Comparison of ENCODE assay signal across 30 mouse cellular contexts in the genomic region with DNA sequence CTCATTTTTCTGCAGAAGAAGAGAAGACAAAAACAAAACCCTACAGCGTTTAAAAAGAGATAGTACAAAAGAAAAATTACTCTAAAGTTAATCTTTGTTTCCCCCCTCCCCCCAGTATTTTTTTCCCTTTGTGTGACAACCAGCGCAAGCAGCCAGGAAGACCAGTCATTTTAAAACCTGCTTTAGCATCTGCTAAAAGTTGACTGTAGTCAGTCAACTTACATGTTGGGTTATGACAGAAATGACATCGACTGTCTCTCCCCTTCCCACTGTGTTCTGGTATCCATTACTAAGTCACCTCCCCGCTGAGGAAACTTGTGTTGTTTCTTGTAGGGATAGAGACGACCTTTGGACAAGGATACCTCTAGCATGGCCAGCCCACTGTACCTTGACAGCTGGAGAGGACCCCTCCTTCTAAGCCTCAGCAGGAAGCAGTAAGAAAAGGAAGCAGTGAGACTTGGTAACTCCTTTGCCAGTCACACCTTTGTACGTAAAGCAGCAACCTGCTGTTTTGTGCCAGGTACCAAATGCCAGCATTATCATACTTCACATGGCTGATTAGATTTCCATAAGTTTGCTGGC.
DNase-seq lines count a peak whose midpoint lies in the region; ATAC-seq lines count a peak whose summit lies in the region.
"Had no signal": no experiment of that assay in that cellular context is flagged by ENCODE, and none has a peak within 500 bp of the region (broad histone marks: within the 10 kb centered on the region; RNA-seq: fewer than 3 reads in every experiment).

No protein-coding gene starts in this region.

- 0 out of 2 replicates have a peak, but pooled peaks have one; percentile 51 for ATAC-seq in kidney, embryonic 16.5 days (ENCODE audit: low FRiP score, low TSS enrichment)
- no peak for ATAC-seq in kidney, embryonic 15.5 days (replicated peaks; ENCODE audit: low FRiP score)
- ATAC-seq: forebrain, postnatal 0 days; Patski had no signal

- peak; percentile 39 for DNase-seq in CD4-positive, CD25-positive, alpha-beta regulatory T cell, adult 2 months (ENCODE audit: low read depth, low spot score)
- DNase-seq in induced T-regulatory cell, adult 2 months (ENCODE audit: low read depth) = peak; percentile 68
- DNase-seq in yolk sac, embryonic 10.5 days (ENCODE audit: low spot score) = peak; percentile 15
- DNase-seq in urinary bladder, adult 18-20 months (ENCODE audit: low spot score in 2 of 2) = no peak
- DNase-seq in limb, embryonic 10.5 days (ENCODE audit: low spot score) = no peak
- DNase-seq: adrenal gland, postnatal 10 days; cerebellum, adult 8-10 months; cerebellum, postnatal 25 days; forebrain, postnatal 0 days; heart, adult 2 months; heart, postnatal 4 days; kidney, adult 8-10 months; retina, postnatal 1 day; right cerebral cortex, postnatal 14 days; thymus, postnatal 14 days had no signal

- H3K4me3 ChIP-seq in kidney, embryonic 16.5 days (ENCODE audit: low read length) = no peak overlapping the region
- H3K4me3 ChIP-seq in kidney, embryonic 15.5 days (replicated peaks) = no peak overlapping the region
- no peak overlapping the region for H3K4me3 ChIP-seq in limb, embryonic 10.5 days
- H3K4me3 ChIP-seq: embryonic facial prominence, embryonic 10.5 days; embryonic facial prominence, embryonic 15.5 days; forebrain, embryonic 12.5 days; heart, adult 2 months; heart, embryonic 12.5 days; hindbrain, embryonic 15.5 days; left cerebral cortex, adult 2 months; limb, embryonic 13.5 days; lung, embryonic 15.5 days; myocyte; neural tube, embryonic 13.5 days had no signal

- 75% methylated on average over 6 of the region's 6 CpGs for WGBS in kidney, embryonic 16.5 days
- 76% methylated on average over 6 of the region's 6 CpGs for WGBS in kidney, embryonic 15.5 days
- WGBS in limb, embryonic 10.5 days = 75% methylated on average over 6 of the region's 6 CpGs

- H3K27me3 ChIP-seq in kidney, embryonic 16.5 days (ENCODE audit: insufficient read depth, low read length) = no peaks in the 10 kb centered on the region
- H3K27me3 ChIP-seq in kidney, embryonic 15.5 days = no peaks in the 10 kb centered on the region
- no peaks in the 10 kb centered on the region for H3K27me3 ChIP-seq in limb, embryonic 10.5 days (ENCODE audit: low read depth, poor library complexity, severe bottlenecking)
- H3K27me3 ChIP-seq: embryonic facial prominence, embryonic 15.5 days; forebrain, embryonic 12.5 days; heart, embryonic 12.5 days; hindbrain, embryonic 15.5 days; limb, embryonic 13.5 days; lung, embryonic 15.5 days; neural tube, embryonic 13.5 days; Patski had no signal

- no peaks in the 10 kb centered on the region for H3K36me3 ChIP-seq in kidney, embryonic 16.5 days (ENCODE audit: insufficient read depth, low read length)
- no peaks in the 10 kb centered on the region for H3K36me3 ChIP-seq in kidney, embryonic 15.5 days
- no peaks in the 10 kb centered on the region for H3K36me3 ChIP-seq in limb, embryonic 10.5 days
- H3K36me3 ChIP-seq: embryonic facial prominence, embryonic 10.5 days; embryonic facial prominence, embryonic 15.5 days; forebrain, embryonic 12.5 days; heart, embryonic 12.5 days; hindbrain, embryonic 15.5 days; limb, embryonic 13.5 days; lung, embryonic 15.5 days; neural tube, embryonic 13.5 days had no signal

- no peaks in the 10 kb centered on the region for H3K4me1 ChIP-seq in kidney, embryonic 16.5 days (ENCODE audit: insufficient read depth, low read length)
- H3K4me1 ChIP-seq in kidney, embryonic 15.5 days = peaks cover 11% of the 10 kb centered on the region; the same call in 1 of the 2 replicates
- peaks cover 15% of the 10 kb centered on the region for H3K4me1 ChIP-seq in limb, embryonic 10.5 days
- H3K4me1 ChIP-seq: embryonic facial prominence, embryonic 15.5 days; heart, embryonic 12.5 days; limb, embryonic 13.5 days; lung, embryonic 15.5 days had no signal

- no peak overlapping the region for H3K27ac ChIP-seq in kidney, embryonic 16.5 days (ENCODE audit: low read length)
- H3K27ac ChIP-seq in kidney, embryonic 15.5 days = no peak overlapping the region
- H3K27ac ChIP-seq in limb, embryonic 10.5 days = no peak overlapping the region
- H3K27ac ChIP-seq: embryonic facial prominence, embryonic 10.5 days; embryonic facial prominence, embryonic 15.5 days; forebrain, embryonic 12.5 days; heart, adult 2 months; hindbrain, embryonic 15.5 days; left cerebral cortex, adult 2 months; limb, embryonic 13.5 days; lung, embryonic 15.5 days; neural tube, embryonic 13.5 days had no signal

- no peaks in the 10 kb centered on the region for H3K9me3 ChIP-seq in kidney, embryonic 16.5 days (ENCODE audit: low read length)
- H3K9me3 ChIP-seq in kidney, embryonic 15.5 days (replicated peaks) = no peaks in the 10 kb centered on the region
- H3K9me3 ChIP-seq in limb, embryonic 10.5 days (replicated peaks) = no peaks in the 10 kb centered on the region
- H3K9me3 ChIP-seq: embryonic facial prominence, embryonic 10.5 days; embryonic facial prominence, embryonic 15.5 days; forebrain, embryonic 12.5 days; heart, embryonic 12.5 days; hindbrain, embryonic 15.5 days; limb, embryonic 13.5 days; lung, embryonic 15.5 days; neural tube, embryonic 13.5 days had no signal

- no peak overlapping the region for H3K4me2 ChIP-seq in kidney, embryonic 16.5 days (replicated peaks; ENCODE audit: low read depth, low read length)
- no peak overlapping the region for H3K4me2 ChIP-seq in kidney, embryonic 15.5 days
- H3K4me2 ChIP-seq: embryonic facial prominence, embryonic 15.5 days; forebrain, embryonic 12.5 days; heart, embryonic 12.5 days; hindbrain, embryonic 15.5 days; limb, embryonic 13.5 days; liver, embryonic 11.5 days; lung, embryonic 15.5 days; midbrain, embryonic 11.5 days; neural tube, embryonic 13.5 days had no signal

- no peak overlapping the region for H3K9ac ChIP-seq in kidney, embryonic 16.5 days (replicated peaks; ENCODE audit: low read length)
- H3K9ac ChIP-seq in kidney, embryonic 15.5 days = no peak overlapping the region
- H3K9ac ChIP-seq: embryonic facial prominence, embryonic 15.5 days; forebrain, embryonic 12.5 days; forebrain, postnatal 0 days; heart, embryonic 12.5 days; hindbrain, embryonic 15.5 days; limb, embryonic 13.5 days; lung, embryonic 15.5 days; neural tube, embryonic 13.5 days had no signal

Comparison
In these comparisons a context has a peak if more than half of its experiments do, and no peak if none do; other contexts are left out.
1. DNase-seq: peak in CD4-positive, CD25-positive, alpha-beta regulatory T cell, adult 2 months (single experiment), induced T-regulatory cell, adult 2 months (single experiment) and yolk sac, embryonic 10.5 days (single experiment); none in urinary bladder, adult 18-20 months (0 of 2) and limb, embryonic 10.5 days (single experiment).